Mouse (Mus musculus) liver, embryonic 13.5 days (tissue): ENCODE results near the gene Crim1. TPM values are rescaled to one million over a fixed set of nuclear protein-coding genes. Genes with fewer than 3 reads are reported as not detected.
"Not testable (repeated sequence)": the region's sequence is repeated elsewhere in the genome, so short reads cannot be mapped to it uniquely, and the experiment has no call there.

Source experiments
- ATAC-seq: fragments of 200-750 bp; cut with Nextera tagmentation; 2 replicates; pipeline ENCODE4 v1.8.0; 2017; ENCODE audit warnings: low read depth, mild to moderate bottlenecking, moderate number of reproducible peaks, moderate library complexity
- DNase-seq: peaks from one replicate; pipeline ENCODE4 v3.0.0; 2022
- H3K27ac ChIP-seq: fragments of 300-500 bp; sonication (generic); 2 replicates; pipeline ENCODE4 v1.5.1; 2015; ENCODE audit warnings: moderate library complexity, mild to moderate bottlenecking, inconsistent platforms
- H3K27me3 ChIP-seq: fragments of 300-500 bp; sonication (generic); 2 replicates; pipeline ENCODE4 v1.6.1; 2015; ENCODE audit warnings: mild to moderate bottlenecking, inconsistent platforms
- H3K36me3 ChIP-seq: fragments of 300-500 bp; sonication (generic); 2 replicates; pipeline ENCODE4 v1.6.1; 2015; ENCODE audit warnings: mild to moderate bottlenecking, inconsistent platforms
- H3K4me1 ChIP-seq: fragments of 300-500 bp; sonication (generic); replicated peaks from 2 replicates; pipeline ENCODE4 v1.6.1; 2015; ENCODE audit warnings: inconsistent platforms
- H3K4me2 ChIP-seq: fragments of 300-500 bp; sonication (generic); 2 replicates; pipeline ENCODE4 v1.6.1; 2015; ENCODE audit warnings: inconsistent platforms, mild to moderate bottlenecking, moderate library complexity
- H3K4me3 ChIP-seq: fragments of 300-500 bp; sonication (generic); replicated peaks from 2 replicates; pipeline ENCODE4 v1.5.1; 2015; ENCODE audit warnings: mild to moderate bottlenecking, inconsistent platforms
- H3K9ac ChIP-seq: fragments of 300-500 bp; sonication (generic); 2 replicates; pipeline ENCODE4 v1.6.1; 2015; ENCODE audit warnings: mild to moderate bottlenecking, inconsistent platforms
- H3K9me3 ChIP-seq: fragments of 300-500 bp; sonication (generic); replicated peaks from 2 replicates; pipeline ENCODE4 v1.6.1; 2016; ENCODE audit warnings: inconsistent platforms
- WGBS: fragments of 180-500 bp; shearing (Covaris S2); methylation state at CpG from one replicate; pipeline ENCODE4 v1.1.7; 2015; ENCODE audit not compliant: insufficient replicate concordance; 5-methylcytosine and 5-hydroxymethylcytosine counted together
- polyA plus RNA-seq: library from polyadenylated mRNA; unstranded; fragments of >200 nt; fragmentation: Nextera tagmentation; extraction: Ambion mirVana; gene quantifications from 2 replicates; pipeline ENCODE4 v1.2.1, GENCODE M21; 2015

The Crim1 gene
- polyA plus RNA-seq, 1 experiment from 2014 or later = 0.56 TPM

- peaks cover 26% of the 10 kb centered on the region for H3K4me1 ChIP-seq
- not testable (repeated sequence) for DNase-seq, H3K27me3 ChIP-seq, ATAC-seq, H3K27ac ChIP-seq, H3K9me3 ChIP-seq, H3K36me3 ChIP-seq, H3K4me3 ChIP-seq, H3K9ac ChIP-seq, H3K4me2 ChIP-seq
- WGBS = 90% methylated on average over 2 of the region's 2 CpGs
These were observed 53.5 kb downstream of the Crim1 start for GRCm38 (mm10) chr17:78253587-78253986.

- Histone ChIP-seq H3K36me3 (no peaks in the 10 kb centered on the region), H3K27ac (no peak overlapping the region), H3K27me3 (no peaks in the 10 kb centered on the region), H3K4me2 (no peak overlapping the region), H3K4me3 (no peak overlapping the region), H3K4me1 (peaks cover 19% of the 10 kb centered on the region), H3K9ac (no peak overlapping the region), H3K9me3 (no peaks in the 10 kb centered on the region)
- no peak for ATAC-seq
- no peak for DNase-seq
- 77% methylated on average over 8 of the region's 8 CpGs for WGBS
These were observed 54.2 kb downstream of the Crim1 start for GRCm38 (mm10) chr17:78254256-78254655.

GRCm38 (mm10) chr17:78255711-78256110, 55.7 kb downstream of the Crim1 start:
- no peaks in the 10 kb centered on the region for H3K36me3 ChIP-seq
- ATAC-seq = no peak
- H3K4me2 ChIP-seq = no peak overlapping the region
- no peaks in the 10 kb centered on the region for H3K27me3 ChIP-seq
- DNase-seq = no peak
- peaks cover 9% of the 10 kb centered on the region for H3K4me1 ChIP-seq
- H3K9ac ChIP-seq = no peak overlapping the region
- no peaks in the 10 kb centered on the region for H3K9me3 ChIP-seq
- H3K4me3 ChIP-seq = no peak overlapping the region
- 83% methylated on average over 9 of the region's 9 CpGs for WGBS
- no peak overlapping the region for H3K27ac ChIP-seq

- DNase-seq (no peak), ATAC-seq (peak; percentile 61; the same call in 1 of the 2 replicates)
- no peaks in the 10 kb centered on the region for H3K36me3 ChIP-seq
- no peak overlapping the region for H3K9ac ChIP-seq
- WGBS = 62% methylated on average over 8 of the region's 8 CpGs
- no peak overlapping the region for H3K4me2 ChIP-seq
- peaks cover 9% of the 10 kb centered on the region for H3K4me1 ChIP-seq
- H3K9me3 ChIP-seq = no peaks in the 10 kb centered on the region
- no peaks in the 10 kb centered on the region for H3K27me3 ChIP-seq
- no peak overlapping the region for H3K4me3 ChIP-seq
- H3K27ac ChIP-seq = no peak overlapping the region
These were observed 56.5 kb downstream of the Crim1 start for GRCm38 (mm10) chr17:78256534-78256933.

- H3K27ac ChIP-seq = no peak overlapping the region
- H3K9ac ChIP-seq = no peak overlapping the region
- no peak overlapping the region for H3K4me2 ChIP-seq
- H3K4me1 ChIP-seq = peaks cover under 1% of the 10 kb centered on the region
- H3K9me3 ChIP-seq = no peaks in the 10 kb centered on the region
- H3K36me3 ChIP-seq = no peaks in the 10 kb centered on the region
- no peaks in the 10 kb centered on the region for H3K27me3 ChIP-seq
- WGBS = 85% methylated on average over 4 of the region's 4 CpGs
- ATAC-seq (no peak), DNase-seq (no peak)
- H3K4me3 ChIP-seq = no peak overlapping the region
These were observed 61.6 kb downstream of the Crim1 start for GRCm38 (mm10) chr17:78261684-78262083.

GRCm38 (mm10) chr17:78264116-78264515, 64.1 kb downstream of the Crim1 start:
- no peaks in the 10 kb centered on the region for H3K9me3 ChIP-seq
- H3K27me3 ChIP-seq = no peaks in the 10 kb centered on the region
- H3K4me1 ChIP-seq = no peaks in the 10 kb centered on the region; the same call in 1 of the 2 replicates
- DNase-seq (no peak), ATAC-seq (no peak)
- H3K36me3 ChIP-seq = no peaks in the 10 kb centered on the region
- WGBS = 74% methylated on average over 11 of the region's 11 CpGs
- no peak overlapping the region for H3K27ac ChIP-seq
- no peak overlapping the region for H3K4me2 ChIP-seq
- no peak overlapping the region for H3K9ac ChIP-seq
- no peak overlapping the region for H3K4me3 ChIP-seq

- 66% methylated on average over 7 of the region's 7 CpGs for WGBS
- Histone ChIP-seq H3K4me2 (no peak overlapping the region), H3K27ac (no peak overlapping the region), H3K4me3 (no peak overlapping the region), H3K4me1 (no peaks in the 10 kb centered on the region; the same call in 1 of the 2 replicates), H3K9me3 (no peaks in the 10 kb centered on the region), H3K9ac (no peak overlapping the region), H3K36me3 (no peaks in the 10 kb centered on the region), H3K27me3 (no peaks in the 10 kb centered on the region)
- DNase-seq = no peak
- ATAC-seq = no peak
These were observed 65.1 kb downstream of the Crim1 start for GRCm38 (mm10) chr17:78265135-78265534.

GRCm38 (mm10) chr17:78266271-78266670, 66.2 kb downstream of the Crim1 start:
- no peak overlapping the region for H3K4me3 ChIP-seq
- H3K4me1 ChIP-seq = no peaks in the 10 kb centered on the region; the same call in 1 of the 2 replicates
- no peaks in the 10 kb centered on the region for H3K36me3 ChIP-seq
- H3K9me3 ChIP-seq = no peaks in the 10 kb centered on the region
- WGBS = 75% methylated on average over 2 of the region's 2 CpGs
- no peak overlapping the region for H3K27ac ChIP-seq
- no peak overlapping the region for H3K9ac ChIP-seq
- H3K4me2 ChIP-seq = no peak overlapping the region
- no peaks in the 10 kb centered on the region for H3K27me3 ChIP-seq
- ATAC-seq (no peak), DNase-seq (no peak)

- no peaks in the 10 kb centered on the region for H3K27me3 ChIP-seq
- H3K9me3 ChIP-seq = no peaks in the 10 kb centered on the region
- peaks cover 4% of the 10 kb centered on the region; the same call in 1 of the 2 replicates for H3K4me1 ChIP-seq
- no peak overlapping the region for H3K9ac ChIP-seq
- no peaks in the 10 kb centered on the region for H3K36me3 ChIP-seq
- no peak for ATAC-seq
- DNase-seq = no peak
- 64% methylated on average over 4 of the region's 4 CpGs for WGBS
- no peak overlapping the region for H3K27ac ChIP-seq
- no peak overlapping the region for H3K4me2 ChIP-seq
- H3K4me3 ChIP-seq = no peak overlapping the region
These were observed 68.5 kb downstream of the Crim1 start for GRCm38 (mm10) chr17:78268591-78268990.

GRCm38 (mm10) chr17:78269311-78269710, 69.3 kb downstream of the Crim1 start:
- no peak for DNase-seq
- H3K9me3 ChIP-seq = no peaks in the 10 kb centered on the region
- no peak overlapping the region for H3K4me3 ChIP-seq
- H3K4me2 ChIP-seq = no peak overlapping the region
- no peak for ATAC-seq
- WGBS = 88% methylated on average over 8 of the region's 8 CpGs
- no peak overlapping the region for H3K9ac ChIP-seq
- H3K4me1 ChIP-seq = peaks cover 10% of the 10 kb centered on the region; the same call in 1 of the 2 replicates
- H3K36me3 ChIP-seq = no peaks in the 10 kb centered on the region
- H3K27ac ChIP-seq = no peak overlapping the region
- H3K27me3 ChIP-seq = no peaks in the 10 kb centered on the region

- Histone ChIP-seq H3K27me3 (no peaks in the 10 kb centered on the region), H3K36me3 (no peaks in the 10 kb centered on the region), H3K9ac (no peak overlapping the region), H3K4me2 (no peak overlapping the region), H3K4me1 (peaks cover 12% of the 10 kb centered on the region; the same call in 1 of the 2 replicates), H3K4me3 (no peak overlapping the region), H3K27ac (no peak overlapping the region), H3K9me3 (no peaks in the 10 kb centered on the region)
- 76% methylated on average over 6 of the region's 6 CpGs for WGBS
- no peak for ATAC-seq
- no peak for DNase-seq
These were observed 70.0 kb downstream of the Crim1 start for GRCm38 (mm10) chr17:78270019-78270418.

- Histone ChIP-seq H3K27ac (no peak overlapping the region), H3K36me3 (no peaks in the 10 kb centered on the region), H3K4me2 (no peak overlapping the region), H3K4me3 (no peak overlapping the region), H3K27me3 (no peaks in the 10 kb centered on the region), H3K4me1 (peaks cover 12% of the 10 kb centered on the region; the same call in 1 of the 2 replicates), H3K9me3 (no peaks in the 10 kb centered on the region), H3K9ac (no peak overlapping the region)
- no peak for DNase-seq
- WGBS = 81% methylated on average over 8 of the region's 8 CpGs
- no peak for ATAC-seq
These were observed 71.7 kb downstream of the Crim1 start for GRCm38 (mm10) chr17:78271731-78272130.
